Mouse (Mus musculus): ENCODE measurements around the gene Ank3.

DNA sequence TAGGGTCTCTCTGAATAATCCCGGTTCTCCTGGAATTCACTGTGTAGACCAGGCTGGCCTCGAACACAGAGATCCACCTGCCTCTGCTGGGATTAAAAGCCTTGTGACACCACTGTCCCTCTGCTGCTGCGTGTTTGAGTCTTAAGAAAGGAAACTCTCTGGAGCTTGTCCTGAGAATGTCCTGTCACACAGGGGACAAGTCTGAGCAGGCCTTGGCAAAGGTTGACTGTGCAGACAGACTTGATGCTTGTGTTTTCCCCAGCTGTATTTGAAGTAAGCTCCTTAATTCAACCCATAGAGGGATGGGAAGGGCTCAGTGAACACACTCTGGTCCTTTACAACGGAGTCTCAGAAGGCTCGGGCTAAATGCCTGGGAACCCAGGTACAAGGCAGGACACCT, 474.3 kb downstream of the Ank3 start:
- TF ChIP-seq CTCF (IDR thresholded peaks at IDR 0.05; ENCODE audit: insufficient read depth, low read length) (no peak), POLR2A (IDR thresholded peaks at IDR 0.05; ENCODE audit: borderline replicate concordance, extremely low read depth, low read depth, low read length) (no peak)

All from lung, adult 2 months (tissue).